Mouse (Mus musculus) kidney, adult 18-20 months (tissue): Measurements from ENCODE around the gene Plb1.

Experiments
- DNase-seq: peaks from one replicate; pipeline ENCODE4 v3.0.0; 2021

Plb1 gene

GRCm38 (mm10) chr5:32232474-32232873, at the start of gene Plb1:
Plb1 (plus strand) TSS chr5:32232708.
- DNase-seq = no peak

DNA sequence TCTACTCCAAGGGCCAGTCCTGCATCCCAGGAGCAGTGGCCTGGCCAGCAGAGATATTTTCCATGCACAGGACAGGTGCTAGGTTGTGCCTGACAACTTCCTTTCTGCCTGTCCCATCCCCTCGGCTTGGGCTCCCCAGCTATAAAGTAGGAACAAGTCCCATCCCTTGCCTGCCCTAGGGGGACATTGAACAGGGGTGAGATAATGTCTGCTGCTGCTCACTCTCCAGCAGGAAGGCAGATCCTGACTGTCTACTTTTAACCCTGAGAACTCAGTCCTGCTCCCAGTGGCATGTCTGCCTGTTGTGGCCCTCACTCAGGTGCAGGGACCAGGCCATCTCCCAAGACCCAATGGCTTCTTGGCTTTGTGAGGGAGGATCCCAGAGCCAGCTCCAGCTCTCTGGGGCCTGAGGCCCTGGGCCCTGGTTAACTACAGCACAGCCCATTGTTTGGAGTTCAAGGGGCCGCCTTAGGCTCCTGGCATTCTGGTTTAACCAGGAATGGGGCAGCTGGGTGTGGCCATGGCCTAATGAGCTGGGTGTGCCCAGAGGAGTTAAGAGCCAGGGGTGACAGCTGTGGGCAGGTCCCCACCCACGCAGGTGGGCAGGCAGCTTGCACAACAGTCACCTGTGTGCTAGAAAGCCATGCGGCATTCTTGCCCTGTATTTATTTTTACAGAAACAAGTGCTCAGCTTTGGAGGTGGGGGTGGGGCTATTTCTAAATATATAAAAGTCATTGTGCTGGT, 49.5 kb upstream of the Plb1 start:
- no peak for DNase-seq

- DNase-seq = no peak
Measured at GRCm38 (mm10) chr5:32187717-32188116, 44.8 kb upstream of the Plb1 start.

DNA sequence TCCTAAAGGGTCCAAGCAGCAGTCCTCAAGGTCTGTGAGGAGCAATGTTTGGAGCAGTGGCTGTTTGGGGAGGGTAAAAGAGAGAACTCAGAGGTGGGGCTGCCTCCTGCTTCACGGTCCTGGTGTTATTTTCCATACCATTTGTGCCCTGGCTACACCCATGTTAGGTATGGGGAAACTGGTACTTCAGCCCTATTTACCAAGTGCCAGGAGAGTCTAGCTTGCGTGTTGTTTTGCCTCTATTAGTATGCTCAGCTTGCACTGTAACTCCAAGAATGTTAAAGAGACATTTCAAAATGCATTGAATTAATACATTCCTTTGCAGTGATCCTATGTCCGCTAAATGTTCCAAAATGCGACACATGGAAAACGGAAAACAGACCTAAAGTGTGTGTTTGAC, 41.2 kb upstream of the Plb1 start:
- DNase-seq = no peak

- no peak for DNase-seq
Measured at GRCm38 (mm10) chr5:32192016-32192845, 40.3 kb upstream of the Plb1 start.

GRCm38 (mm10) chr5:32194236-32194635, 38.3 kb upstream of the Plb1 start:
- no peak for DNase-seq

- DNase-seq = peak; percentile 17
Measured at GRCm38 (mm10) chr5:32195857-32196609, 36.5 kb upstream of the Plb1 start.

- peak; percentile 94 for DNase-seq
Measured at GRCm38 (mm10) chr5:32197698-32198097, 34.8 kb upstream of the Plb1 start.

DNA sequence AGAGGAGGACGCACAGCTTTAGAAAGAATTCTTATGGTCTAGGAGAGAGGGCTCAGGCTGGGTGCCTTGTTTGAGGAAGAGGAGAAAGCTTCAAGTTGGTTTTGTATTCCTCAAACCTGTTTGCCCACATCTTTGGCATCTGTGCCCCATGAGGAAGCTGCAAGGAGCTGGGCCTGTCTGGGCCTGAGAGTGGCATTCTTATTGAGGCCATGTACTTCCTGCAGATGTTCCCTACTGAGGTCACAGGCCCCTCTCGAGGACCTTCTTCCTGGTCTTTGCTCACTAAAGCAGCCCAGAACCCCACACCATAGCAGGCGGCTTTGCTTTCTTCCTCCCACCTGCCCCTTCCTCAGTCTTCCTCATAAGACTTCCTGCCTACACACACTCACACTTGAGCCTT, 33.4 kb upstream of the Plb1 start:
- no peak for DNase-seq

- no peak for DNase-seq
Measured at GRCm38 (mm10) chr5:32199594-32199993, 32.9 kb upstream of the Plb1 start.

DNA sequence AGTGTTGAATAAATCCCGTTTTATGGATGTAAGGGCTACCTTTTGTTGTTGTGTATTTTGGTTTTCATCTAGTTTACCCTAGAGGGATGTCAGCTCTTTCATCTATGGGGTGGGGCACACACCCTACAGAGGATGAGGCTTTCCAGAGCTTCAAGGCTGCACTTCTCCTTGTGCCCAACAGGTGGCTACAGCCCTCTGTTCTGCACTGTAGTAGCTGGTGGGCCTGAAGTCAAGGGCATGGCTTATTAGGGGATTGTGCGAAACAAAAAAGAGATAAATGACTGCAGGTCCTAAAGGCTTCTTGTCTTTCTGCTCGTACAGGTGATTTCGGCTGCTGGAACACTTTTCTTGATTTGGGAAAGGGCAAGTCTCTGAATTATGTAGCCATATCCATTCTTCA, 27.9 kb upstream of the Plb1 start:
- no peak for DNase-seq

- DNase-seq = no peak
Measured at GRCm38 (mm10) chr5:32206726-32207125, 25.8 kb upstream of the Plb1 start.

GRCm38 (mm10) chr5:32208460-32208859, 24.0 kb upstream of the Plb1 start:
- DNase-seq = no peak

DNA sequence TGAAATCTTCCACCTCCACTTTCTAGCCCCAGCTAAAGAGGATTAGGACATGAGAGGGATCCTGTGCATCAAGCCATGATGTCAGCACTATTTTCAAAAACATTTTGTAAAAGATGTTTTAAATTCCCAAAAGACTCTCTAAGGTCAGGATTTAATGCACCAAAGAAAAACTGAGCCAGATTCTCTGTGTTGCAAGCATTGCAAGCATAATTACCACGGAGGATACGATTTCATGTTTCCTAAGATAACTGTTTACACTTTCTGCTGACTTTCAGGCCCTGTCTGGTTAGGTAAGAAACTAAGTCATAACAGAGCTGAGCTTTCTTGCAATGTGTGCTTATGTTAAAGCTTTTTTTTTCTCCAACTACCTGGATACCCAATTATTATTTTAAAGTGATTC, 21.5 kb upstream of the Plb1 start:
- DNase-seq = no peak

DNA sequence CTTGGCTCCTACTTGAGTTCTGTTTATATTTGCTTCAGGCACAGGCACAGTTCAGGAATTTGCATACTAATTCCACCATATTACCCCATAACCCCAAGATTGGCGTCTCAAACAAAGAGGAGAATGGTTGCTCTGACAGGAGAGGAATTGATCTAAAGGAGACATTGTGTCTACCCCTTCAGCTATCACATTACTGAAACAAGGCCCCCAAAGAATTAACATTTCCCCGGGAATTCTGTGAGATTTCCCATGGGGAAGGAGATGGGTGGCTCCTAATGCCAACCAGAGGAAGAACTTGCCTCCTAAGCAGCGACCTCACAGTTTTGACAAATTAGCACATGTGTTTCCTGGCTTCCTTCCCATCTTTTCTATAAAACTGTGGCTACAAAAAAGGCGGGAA, 18.8 kb upstream of the Plb1 start:
- DNase-seq = no peak

- peak; percentile 46 for DNase-seq
Measured at GRCm38 (mm10) chr5:32215510-32215909, 17.0 kb upstream of the Plb1 start.

DNA sequence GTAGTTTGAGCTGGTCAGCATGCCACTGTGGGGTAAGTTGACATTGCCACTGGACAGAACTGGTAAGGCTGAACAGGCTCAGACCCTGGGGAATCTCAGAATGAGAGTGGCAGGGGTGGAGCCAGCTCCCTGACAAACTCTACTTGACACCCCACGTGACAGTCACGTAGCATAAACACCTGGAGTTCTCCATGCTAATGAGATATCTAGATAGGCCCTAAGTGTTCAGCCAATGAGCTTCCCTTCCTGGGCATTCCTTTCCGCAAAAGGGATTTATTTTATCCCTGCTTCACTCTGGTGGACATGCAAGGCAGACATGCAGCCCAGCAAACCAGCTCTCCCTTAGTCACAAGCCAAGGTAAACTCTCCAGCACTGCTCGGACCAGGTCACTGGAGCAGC, 16.0 kb upstream of the Plb1 start:
- no peak for DNase-seq

GRCm38 (mm10) chr5:32217477-32217876, 15.0 kb upstream of the Plb1 start:
- DNase-seq = no peak

DNA sequence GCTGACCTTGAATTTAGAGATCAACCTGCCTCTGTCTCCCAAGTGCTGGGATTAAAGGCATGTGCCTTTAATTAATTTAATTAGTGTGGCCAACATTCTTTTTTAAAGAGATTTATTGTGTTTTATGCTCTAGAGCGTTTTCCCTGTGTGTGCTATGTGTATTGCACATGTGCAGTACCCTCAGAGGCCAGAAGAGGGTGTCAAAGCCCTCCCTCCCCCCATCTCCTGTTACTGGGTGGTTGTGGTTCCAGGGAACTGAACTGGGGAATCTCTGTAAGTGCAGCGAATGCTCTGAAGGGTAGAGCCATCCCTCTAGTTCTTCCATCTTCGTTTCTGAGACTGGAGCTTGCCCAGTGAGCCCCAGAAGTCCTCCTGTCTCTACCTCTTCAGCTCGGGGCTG, 2.1 kb upstream of the Plb1 start:
- peak; percentile 27 for DNase-seq

GRCm38 (mm10) chr5:32239337-32239736, 6.8 kb downstream of the Plb1 start:
- DNase-seq = no peak

DNA sequence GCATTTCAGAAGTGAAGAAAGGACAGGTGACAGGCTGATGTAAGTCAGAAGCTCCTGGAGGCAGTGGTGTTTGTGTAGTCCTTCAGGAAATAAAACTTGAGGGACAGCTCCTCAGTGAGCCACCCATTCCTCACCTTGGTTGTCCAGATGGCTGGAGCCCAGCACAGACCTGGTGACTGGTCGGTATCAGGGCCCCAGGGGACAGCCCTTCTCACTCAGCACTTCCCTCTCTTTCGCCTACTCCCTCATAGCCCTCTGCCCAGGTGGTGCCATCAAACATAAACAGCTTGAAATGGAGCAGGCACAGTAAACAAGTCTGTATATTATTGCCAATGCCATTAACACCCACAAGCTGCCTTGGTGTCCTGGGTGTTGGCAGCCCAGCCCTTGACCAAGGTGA, 8.2 kb downstream of the Plb1 start:
- DNase-seq = no peak

DNA sequence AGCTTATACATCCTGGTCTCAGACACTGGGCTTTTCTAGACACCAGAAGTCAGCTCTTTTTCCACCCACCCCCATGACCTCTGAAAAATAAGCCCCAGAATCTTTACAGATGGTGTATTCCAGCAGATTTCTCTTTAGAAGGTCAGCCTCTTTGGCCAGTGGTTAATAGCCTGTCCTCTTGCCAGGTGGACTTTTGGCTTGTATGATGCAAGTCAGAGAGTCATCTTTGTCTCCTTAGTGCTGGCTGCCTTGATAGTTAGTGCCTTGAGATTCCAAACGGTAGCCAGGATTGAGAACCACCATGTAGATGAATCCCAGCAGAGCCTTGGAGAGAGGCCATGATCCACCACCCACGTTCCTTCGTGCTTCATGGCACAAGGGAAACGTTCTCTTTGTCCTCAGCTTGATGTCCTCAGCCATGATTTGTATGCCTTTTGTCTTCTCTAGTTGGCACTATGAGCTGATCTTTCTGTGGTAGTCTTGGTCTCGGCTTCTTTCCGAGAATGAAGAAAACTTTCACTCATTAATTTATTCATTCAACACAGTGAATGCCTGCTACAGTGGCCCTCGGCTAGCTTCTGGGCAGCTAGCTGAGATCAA, 10.9 kb downstream of the Plb1 start:
- peak; percentile 43 for DNase-seq

DNA sequence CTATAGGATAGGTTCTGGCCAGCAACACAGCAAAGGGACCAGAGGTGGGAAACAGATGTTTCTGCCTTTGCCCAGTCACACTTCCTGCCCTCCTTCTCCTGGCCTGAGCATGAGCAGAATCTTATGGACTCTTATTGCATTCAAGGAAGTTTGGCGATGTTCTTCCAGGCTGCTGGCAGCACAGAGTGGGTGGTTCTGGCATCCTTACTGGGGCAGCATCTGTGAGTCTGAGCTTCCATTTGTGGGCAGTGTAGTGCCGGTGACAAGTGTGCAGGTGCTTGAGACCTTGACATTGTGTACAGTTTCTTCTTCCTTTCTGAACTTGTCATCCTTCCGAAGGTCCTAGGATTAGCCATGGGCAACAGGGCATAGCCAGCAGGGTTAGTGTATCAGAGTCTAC, 12.9 kb downstream of the Plb1 start:
- DNase-seq = no peak
